Mouse (Mus musculus) liver, embryonic 11.5 days (tissue): ENCODE data around the gene Klhdc7b. TPM values are rescaled to one million over a fixed set of nuclear protein-coding genes. Genes with fewer than 3 reads are reported as not detected.

Source experiments
- ATAC-seq: fragments of 200-750 bp; cut with Nextera tagmentation; replicated peaks from 2 replicates; pipeline ENCODE4 v1.8.0; 2017; ENCODE audit warnings: moderate number of reproducible peaks, mild to moderate bottlenecking, moderate TSS enrichment, moderate library complexity; ENCODE audit not compliant: low FRiP score
- DNase-seq: peaks from one replicate; pipeline ENCODE4 v3.0.0-alpha.2; 2017; ENCODE audit warnings: low spot score
- H3K27ac ChIP-seq: fragments of 300-500 bp; sonication (generic); 2 replicates; pipeline ENCODE4 v1.5.1; 2014; ENCODE audit warnings: mild to moderate bottlenecking, low read depth, low read length, control low read depth
- H3K27me3 ChIP-seq: fragments of 300-500 bp; sonication (generic); replicated peaks from 2 replicates; pipeline ENCODE4 v1.6.1; 2014; ENCODE audit warnings: low read length, mixed read lengths; ENCODE audit not compliant: control insufficient read depth, insufficient read depth
- H3K36me3 ChIP-seq: fragments of 300-500 bp; sonication (generic); 2 replicates; pipeline ENCODE4 v1.6.1; 2014; ENCODE audit warnings: mild to moderate bottlenecking, low read length, moderate library complexity, mixed read lengths; ENCODE audit not compliant: control insufficient read depth, insufficient read depth
- H3K4me1 ChIP-seq: fragments of 300-500 bp; sonication (generic); replicated peaks from 2 replicates; pipeline ENCODE4 v1.6.1; 2014; ENCODE audit warnings: low read length, mixed read lengths; ENCODE audit not compliant: control insufficient read depth, insufficient read depth
- H3K4me2 ChIP-seq: fragments of 300-500 bp; sonication (generic); 2 replicates; pipeline ENCODE4 v1.6.1; 2014; ENCODE audit warnings: mild to moderate bottlenecking, control low read depth, moderate library complexity
- H3K4me3 ChIP-seq: fragments of 300-500 bp; sonication (generic); 2 replicates; pipeline ENCODE4 v1.5.1; 2014; ENCODE audit warnings: low read depth, low read length, control low read depth
- H3K9ac ChIP-seq: fragments of 300-500 bp; sonication (generic); 2 replicates; pipeline ENCODE4 v1.6.1; 2014; ENCODE audit warnings: low read depth, low read length, control low read depth
- H3K9me3 ChIP-seq: fragments of 300-500 bp; sonication (generic); 2 replicates; pipeline ENCODE4 v1.6.1; 2016; ENCODE audit warnings: low read length, inconsistent platforms, mixed read lengths; ENCODE audit not compliant: control insufficient read depth
- WGBS: fragments of 180-500 bp; shearing (Covaris S2); extraction: QIAGEN DNeasy Blood & Tissue Kit; methylation state at CpG from one replicate; pipeline ENCODE4 v1.1.7; 2014; 5-methylcytosine and 5-hydroxymethylcytosine counted together
- polyA plus RNA-seq: library from polyadenylated mRNA; unstranded; fragments of >200 nt; fragmentation: Nextera tagmentation; extraction: Ambion mirVana; gene quantifications from 2 replicates; pipeline ENCODE4 v1.2.1, GENCODE M21; 2014

Gene Klhdc7b
- polyA plus RNA-seq, 1 experiment from 2014 or later, result not detected

DNA sequence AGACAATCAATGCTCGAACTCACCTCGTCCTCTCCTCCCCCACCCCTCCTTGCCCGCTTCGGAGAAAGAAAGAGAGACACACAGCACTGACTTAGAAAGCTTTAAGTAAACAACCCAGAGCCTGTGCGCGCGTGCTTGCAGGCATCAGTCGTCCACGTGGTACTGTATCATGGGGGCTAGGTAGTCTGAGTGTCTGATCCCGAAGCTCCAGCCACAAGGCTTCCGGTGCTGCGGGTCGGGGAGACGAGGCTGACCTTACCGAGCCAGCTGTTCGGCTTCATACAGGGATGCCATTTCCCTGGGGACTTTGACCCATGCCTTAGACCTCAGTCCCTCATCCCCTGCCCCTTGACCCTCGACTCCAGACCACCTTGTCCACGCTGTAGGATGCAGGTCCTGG is 7.4 kb upstream of the Klhdc7b start:
- 9% methylated on average over 18 of the region's 18 CpGs for WGBS
- Histone ChIP-seq H3K27me3 (peaks cover 40% of the 10 kb centered on the region), H3K36me3 (no peaks in the 10 kb centered on the region), H3K9ac (no peak overlapping the region), H3K4me3 (no peak overlapping the region), H3K9me3 (no peaks in the 10 kb centered on the region), H3K4me2 (peak overlapping the region; percentile 42), H3K4me1 (peaks cover 29% of the 10 kb centered on the region), H3K27ac (no peak overlapping the region)
- ATAC-seq, result no peak
- no peak for DNase-seq

DNA sequence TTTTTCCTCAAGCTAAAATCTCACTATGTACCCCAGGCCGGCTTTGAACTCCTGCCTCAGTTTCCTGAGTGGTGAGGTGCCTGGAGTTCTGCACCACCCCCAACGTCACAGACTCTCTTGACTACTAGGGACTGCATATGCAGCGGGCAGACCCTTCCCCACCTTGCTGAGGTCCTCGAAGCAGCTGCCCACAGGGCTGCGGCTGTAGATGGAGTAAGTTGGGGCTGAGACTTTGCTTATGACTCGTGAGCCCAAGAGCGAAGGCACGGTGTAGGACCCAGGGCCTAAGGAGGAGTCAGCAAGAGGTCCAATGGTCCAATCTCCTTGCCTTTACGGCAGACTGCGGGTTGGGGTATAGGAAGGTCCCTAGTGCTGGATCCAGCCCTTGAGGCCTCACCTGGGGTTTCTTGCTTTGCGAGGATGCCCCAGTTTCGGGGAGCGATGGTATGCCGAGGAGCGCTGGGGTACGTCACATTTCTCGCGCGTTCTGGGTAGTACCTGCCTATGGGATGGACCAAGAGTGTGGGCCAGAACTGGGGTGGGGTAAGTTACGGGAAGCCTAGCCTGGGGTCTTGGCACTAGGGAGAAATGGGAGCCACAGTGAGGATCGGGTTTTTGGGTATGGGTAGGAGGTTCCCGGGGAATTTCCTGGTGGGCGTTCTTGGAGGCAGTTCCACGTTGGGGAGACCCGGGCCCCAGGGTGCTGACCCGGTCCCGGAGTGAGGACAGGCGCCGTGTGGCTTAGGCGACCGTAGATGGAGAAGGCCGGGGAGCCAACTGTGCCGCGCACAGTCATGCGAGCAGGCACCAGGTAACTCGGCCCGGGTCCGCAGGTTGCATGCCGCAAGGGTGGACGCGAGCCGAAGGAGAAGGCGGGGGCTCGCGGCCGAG is 6.5 kb upstream of the Klhdc7b start:
- no peaks in the 10 kb centered on the region for H3K9me3 ChIP-seq
- 17% methylated on average over 46 of the region's 46 CpGs for WGBS
- no peak overlapping the region for H3K27ac ChIP-seq
- no peak for ATAC-seq
- DNase-seq, result no peak
- H3K4me2 ChIP-seq, result peak overlapping the region; percentile 77
- peaks cover 26% of the 10 kb centered on the region for H3K4me1 ChIP-seq
- H3K36me3 ChIP-seq, result no peaks in the 10 kb centered on the region
- H3K4me3 ChIP-seq, result peak overlapping the region; percentile 51
- peaks cover 40% of the 10 kb centered on the region for H3K27me3 ChIP-seq
- H3K9ac ChIP-seq, result peak overlapping the region; percentile 54; the same call in 1 of the 2 replicates

DNA sequence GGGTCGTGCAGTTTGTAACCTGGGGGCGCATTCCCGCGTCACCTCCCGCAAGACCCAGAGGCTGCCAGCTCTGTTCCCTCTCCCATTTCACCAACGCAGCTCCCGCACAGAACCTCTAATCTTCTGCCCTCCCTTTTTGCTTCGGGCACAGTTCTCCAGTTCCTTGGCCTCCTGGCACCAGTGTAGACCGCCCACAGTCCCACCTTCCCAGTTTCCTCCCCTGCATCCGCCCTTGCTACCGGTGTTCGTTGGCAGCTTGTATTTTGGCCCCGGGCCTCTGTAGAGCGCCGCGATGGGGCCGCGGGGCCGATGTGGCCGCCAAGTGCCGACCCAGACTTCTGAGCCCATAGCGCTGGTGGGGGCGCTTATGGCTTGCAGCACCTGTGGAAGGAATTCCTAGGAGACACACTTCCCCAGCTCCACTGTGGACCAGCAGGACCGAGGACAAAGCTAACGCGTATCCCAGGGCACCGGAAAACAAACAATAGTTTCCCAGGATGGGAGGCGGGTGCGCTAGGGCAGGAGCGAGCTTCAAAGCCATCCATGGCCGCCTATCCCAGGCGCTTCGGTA is 5.8 kb upstream of the Klhdc7b start, which contains the start of gene Odf3b:
Odf3b (minus strand) TSS at position 452 of the 571 bp plus-strand sequence.
- DNase-seq (peak; percentile 56), ATAC-seq (peak; percentile 13)
- 1% methylated on average over 33 of the region's 33 CpGs for WGBS
- H3K36me3 ChIP-seq, result no peaks in the 10 kb centered on the region
- no peaks in the 10 kb centered on the region for H3K9me3 ChIP-seq
- peak within 1 kb of the TSS; percentile 51 for H3K4me3 ChIP-seq
- no peak within 1 kb of the TSS for H3K27ac ChIP-seq
- peaks cover 43% of the 10 kb centered on the region for H3K27me3 ChIP-seq
- H3K4me2 ChIP-seq, result peak within 1 kb of the TSS; percentile 77
- peak within 1 kb of the TSS; percentile 54; the same call in 1 of the 2 replicates for H3K9ac ChIP-seq
- H3K4me1 ChIP-seq, result peaks cover 26% of the 10 kb centered on the region

DNA sequence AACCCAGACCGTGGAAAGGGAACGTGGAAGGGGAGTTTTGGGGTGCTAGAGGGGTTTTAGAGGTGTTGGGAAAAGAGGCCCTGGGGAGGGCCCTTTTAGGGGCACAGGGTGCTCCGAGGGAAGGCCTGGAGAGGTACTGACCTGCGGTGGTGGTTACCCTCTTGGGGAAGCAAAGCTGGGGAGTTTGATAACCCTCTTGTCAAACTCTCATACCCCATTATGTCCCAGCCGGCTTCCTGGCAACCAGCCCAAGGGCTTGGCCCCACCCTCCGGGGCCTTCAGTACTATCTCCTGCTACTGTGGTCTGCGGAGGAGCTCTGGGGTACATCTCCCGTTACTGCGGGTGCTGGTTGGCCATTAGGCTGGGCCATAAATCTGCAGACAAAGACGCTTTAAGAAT is 5.3 kb upstream of the Klhdc7b start:
- no peak for DNase-seq
- no peak overlapping the region for H3K9ac ChIP-seq

DNA sequence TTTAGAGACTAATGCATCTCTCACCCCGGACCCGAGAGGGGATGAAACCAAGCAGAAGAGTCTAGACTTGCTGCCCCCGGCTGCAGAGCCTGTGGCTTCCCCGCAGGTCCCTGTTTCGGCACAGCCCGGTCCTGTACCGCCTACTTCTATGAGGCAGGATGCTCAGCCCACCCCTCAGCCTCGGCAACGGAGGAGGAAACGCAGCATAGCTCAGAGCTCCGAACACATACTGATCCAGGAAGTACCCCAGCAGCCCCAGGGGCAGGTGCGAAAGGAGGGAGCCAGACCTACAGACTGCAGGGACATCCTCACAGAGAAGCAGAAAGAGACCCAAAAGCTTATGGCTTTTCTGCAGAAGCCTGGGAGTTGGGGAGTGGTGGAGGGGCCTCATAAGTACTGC is 2.4 kb downstream of the Klhdc7b start:
- no peak overlapping the region for H3K4me3 ChIP-seq
- no peaks in the 10 kb centered on the region for H3K4me1 ChIP-seq
- H3K27me3 ChIP-seq, result peaks cover 3% of the 10 kb centered on the region
- H3K36me3 ChIP-seq, result no peaks in the 10 kb centered on the region
- no peak overlapping the region for H3K9ac ChIP-seq
- no peak overlapping the region for H3K27ac ChIP-seq
- no peaks in the 10 kb centered on the region for H3K9me3 ChIP-seq
- DNase-seq (no peak), ATAC-seq (no peak)
- 35% methylated on average over 12 of the region's 12 CpGs for WGBS
- no peak overlapping the region for H3K4me2 ChIP-seq

More for the DNA sequence above, 5.3 kb upstream of the Klhdc7b start:
- no peaks in the 10 kb centered on the region for H3K36me3 ChIP-seq
- peaks cover 43% of the 10 kb centered on the region for H3K27me3 ChIP-seq
- H3K4me2 ChIP-seq, result peak overlapping the region; percentile 77
- H3K27ac ChIP-seq, result no peak overlapping the region
- ATAC-seq, result peak; percentile 48
- H3K4me3 ChIP-seq, result peak overlapping the region; percentile 51
- no peaks in the 10 kb centered on the region for H3K9me3 ChIP-seq
- peaks cover 22% of the 10 kb centered on the region for H3K4me1 ChIP-seq
- WGBS, result 5% methylated on average over 10 of the region's 10 CpGs

DNA sequence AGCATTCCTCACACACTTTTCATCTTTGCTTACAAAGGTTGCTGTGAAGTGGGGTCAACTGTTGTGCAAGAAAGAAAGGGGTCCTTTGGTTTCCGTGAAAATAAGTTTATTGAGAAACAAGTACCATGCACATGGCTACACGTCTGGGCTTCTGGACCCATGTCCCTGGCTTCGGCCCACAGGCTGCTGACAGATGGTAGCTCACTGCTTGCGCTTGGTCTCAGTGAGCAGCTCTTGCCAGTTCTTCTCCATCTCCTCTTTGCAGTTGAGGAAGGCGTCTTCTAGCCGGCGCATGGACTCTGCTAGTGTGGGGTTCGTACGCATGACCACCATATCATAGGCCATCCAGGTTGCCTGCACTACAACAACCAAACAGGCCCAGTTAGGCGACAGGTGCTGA is 5.4 kb downstream of the Klhdc7b start:
- 93% methylated on average over 10 of the region's 10 CpGs for WGBS
- H3K27me3 ChIP-seq, result no peaks in the 10 kb centered on the region; the same call in 1 of the 2 replicates
- no peak overlapping the region for H3K9ac ChIP-seq
- DNase-seq, result no peak
- no peak overlapping the region for H3K4me2 ChIP-seq
- no peaks in the 10 kb centered on the region for H3K4me1 ChIP-seq
- no peak overlapping the region for H3K27ac ChIP-seq
- no peak for ATAC-seq
- no peaks in the 10 kb centered on the region for H3K9me3 ChIP-seq
- H3K4me3 ChIP-seq, result no peak overlapping the region
- no peaks in the 10 kb centered on the region for H3K36me3 ChIP-seq

DNA sequence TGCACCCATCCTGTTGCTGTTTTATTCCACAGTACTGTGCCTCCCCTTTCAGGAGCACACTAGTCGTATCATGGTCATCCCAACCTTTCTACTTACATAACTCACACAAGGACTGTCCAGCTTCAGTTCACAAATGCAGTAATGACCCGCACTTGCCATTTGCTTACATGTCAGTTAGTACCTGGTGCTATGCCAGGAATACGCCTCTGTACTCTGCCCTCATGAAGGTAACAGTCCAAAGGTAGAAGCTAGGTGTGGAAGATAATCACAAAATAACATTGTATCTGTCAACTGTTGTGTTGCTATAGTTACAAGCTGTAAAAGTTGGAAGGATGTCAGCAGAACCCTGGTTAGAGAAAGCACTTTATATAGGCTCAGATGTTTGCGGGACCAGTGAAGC is 12.2 kb downstream of the Klhdc7b start:
- DNase-seq, result no peak
- no peak overlapping the region for H3K4me2 ChIP-seq
- no peaks in the 10 kb centered on the region for H3K4me1 ChIP-seq
- no peak overlapping the region for H3K27ac ChIP-seq
- 83% methylated on average over 4 of the region's 4 CpGs for WGBS
- no peak overlapping the region for H3K9ac ChIP-seq
- H3K4me3 ChIP-seq, result no peak overlapping the region
- ATAC-seq, result no peak
- H3K27me3 ChIP-seq, result no peaks in the 10 kb centered on the region
- H3K9me3 ChIP-seq, result no peaks in the 10 kb centered on the region
- H3K36me3 ChIP-seq, result no peaks in the 10 kb centered on the region

DNA sequence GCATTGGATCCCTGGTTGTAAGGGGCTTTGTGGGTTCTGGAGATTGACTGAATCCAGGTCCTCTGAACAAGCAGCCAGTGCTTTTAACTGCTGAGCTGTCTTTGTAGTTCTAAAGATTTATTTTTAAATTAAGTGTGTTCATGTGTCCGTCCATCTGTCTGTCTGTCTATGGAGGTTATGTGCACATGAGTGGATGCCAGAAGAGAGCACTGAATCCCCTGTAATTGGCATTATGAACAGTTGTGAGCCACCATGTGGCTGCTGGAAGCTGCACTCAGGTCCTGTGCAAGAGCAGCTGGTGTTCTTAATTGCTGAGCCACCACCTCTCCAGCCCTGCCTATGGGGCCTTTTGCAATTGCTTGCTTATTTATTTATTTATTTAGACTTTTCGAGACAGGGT is 13.4 kb downstream of the Klhdc7b start:
- no peak for DNase-seq
- WGBS, result 75% methylated on average over 2 of the region's 2 CpGs
- H3K4me2 ChIP-seq, result no peak overlapping the region

More for the DNA sequence above, 13.4 kb downstream of the Klhdc7b start:
- no peak overlapping the region for H3K4me3 ChIP-seq
- H3K9ac ChIP-seq, result no peak overlapping the region
- no peaks in the 10 kb centered on the region for H3K27me3 ChIP-seq
- H3K4me1 ChIP-seq, result no peaks in the 10 kb centered on the region
- H3K27ac ChIP-seq, result no peak overlapping the region
- no peaks in the 10 kb centered on the region for H3K36me3 ChIP-seq
- no peak for ATAC-seq
- no peaks in the 10 kb centered on the region for H3K9me3 ChIP-seq
